8 mouse cellular contexts compared by ENCODE assay signal in the genomic region with DNA sequence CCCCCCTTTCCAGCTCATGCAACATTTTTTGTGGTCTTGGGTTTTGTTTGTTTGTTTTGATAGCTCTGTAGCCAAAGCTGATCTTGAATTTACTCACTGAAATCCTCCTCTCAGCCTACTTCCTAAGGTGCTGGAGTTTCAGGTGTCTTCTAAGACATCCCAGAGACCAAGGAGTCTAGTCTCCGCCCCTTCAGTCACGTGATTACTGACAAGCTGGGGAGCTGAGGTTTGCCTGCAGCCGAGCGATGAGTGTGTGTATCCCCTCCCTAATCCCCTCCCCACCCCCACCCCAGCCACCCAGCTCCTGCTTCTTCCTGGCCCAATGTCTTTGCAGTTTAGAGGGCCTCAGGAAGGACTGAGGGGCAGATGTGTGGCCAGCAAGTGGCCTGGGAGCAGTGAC. TPM values are rescaled to one million over a fixed set of nuclear protein-coding genes. Genes with fewer than 3 reads are reported as not detected.
DNase-seq lines count a peak whose midpoint lies in the region; ATAC-seq and TF ChIP-seq lines count a peak whose summit lies in the region.
"Had no signal": no experiment of that assay in that cellular context is flagged by ENCODE, and none has a peak within 500 bp of the region (broad histone marks: within the 10 kb centered on the region; RNA-seq: fewer than 3 reads in every experiment).

No protein-coding gene starts in this region.

- TF ChIP-seq CTCF in forebrain, postnatal 0 days (IDR thresholded peaks at IDR 0.05; ENCODE audit: low read depth), result no peak

- no peaks in the 10 kb centered on the region for H3K9me3 ChIP-seq in forebrain, postnatal 0 days (ENCODE audit: low read length)
- no peaks in the 10 kb centered on the region for H3K9me3 ChIP-seq in midbrain, embryonic 10.5 days (replicated peaks)
- H3K9me3 ChIP-seq in kidney, embryonic 16.5 days (ENCODE audit: low read length), result no peaks in the 10 kb centered on the region

- no peak overlapping the region for H3K9ac ChIP-seq in forebrain, postnatal 0 days
- no peak overlapping the region for H3K9ac ChIP-seq in kidney, embryonic 16.5 days (replicated peaks; ENCODE audit: low read length)

- H3K4me3 ChIP-seq in forebrain, postnatal 0 days (ENCODE audit: low read depth, low read length), result no peak overlapping the region
- peak overlapping the region; percentile 63; the same call in 1 of the 2 replicates for H3K4me3 ChIP-seq in midbrain, embryonic 10.5 days
- no peak overlapping the region for H3K4me3 ChIP-seq in kidney, embryonic 16.5 days (ENCODE audit: low read length)

- peak; percentile 40; the same call in 1 of the 2 replicates for ATAC-seq in forebrain, postnatal 0 days
- no peak for ATAC-seq in kidney, embryonic 16.5 days (ENCODE audit: low FRiP score, low TSS enrichment)

- WGBS in forebrain, postnatal 0 days, result 13% methylated on average over 4 of the region's 4 CpGs
- 7% methylated on average over 4 of the region's 4 CpGs for WGBS in midbrain, embryonic 10.5 days
- WGBS in kidney, embryonic 16.5 days, result 15% methylated on average over 4 of the region's 4 CpGs

- peak; percentile 32 for DNase-seq in A20 (ENCODE audit: low read depth, low spot score)
- peak; percentile 31 for DNase-seq in CD4-positive helper T cell, adult 2 months (ENCODE audit: low read depth, low spot score)
- no peak for DNase-seq in forebrain, postnatal 0 days
- no peak for DNase-seq in midbrain, embryonic 10.5 days (ENCODE audit: low spot score)
- no peak for DNase-seq in B cell, adult 2 months
- DNase-seq in adrenal gland, adult 2 months, result no peak

- H3K27me3 ChIP-seq in forebrain, postnatal 0 days (ENCODE audit: insufficient read depth, low read length), result no peaks in the 10 kb centered on the region
- peaks cover 41% of the 10 kb centered on the region for H3K27me3 ChIP-seq in midbrain, embryonic 10.5 days (ENCODE audit: low read depth, poor library complexity, severe bottlenecking)
- H3K27me3 ChIP-seq in kidney, embryonic 16.5 days (ENCODE audit: insufficient read depth, low read length), result peaks cover 19% of the 10 kb centered on the region

- no peaks in the 10 kb centered on the region; the same call in 1 of the 2 replicates for H3K36me3 ChIP-seq in forebrain, postnatal 0 days (ENCODE audit: insufficient read depth)
- H3K36me3 ChIP-seq in midbrain, embryonic 10.5 days, result peaks cover 22% of the 10 kb centered on the region
- no peaks in the 10 kb centered on the region for H3K36me3 ChIP-seq in kidney, embryonic 16.5 days (ENCODE audit: insufficient read depth, low read length)

- no peak overlapping the region for H3K27ac ChIP-seq in forebrain, postnatal 0 days (ENCODE audit: low read depth, low read length)
- H3K27ac ChIP-seq in midbrain, embryonic 10.5 days (replicated peaks), result peak overlapping the region; percentile 74
- H3K27ac ChIP-seq in kidney, embryonic 16.5 days (ENCODE audit: low read length), result no peak overlapping the region

- peaks cover 7% of the 10 kb centered on the region for H3K4me1 ChIP-seq in forebrain, postnatal 0 days (ENCODE audit: insufficient read depth)
- peaks cover 59% of the 10 kb centered on the region for H3K4me1 ChIP-seq in midbrain, embryonic 10.5 days
- peaks cover 28% of the 10 kb centered on the region for H3K4me1 ChIP-seq in kidney, embryonic 16.5 days (ENCODE audit: insufficient read depth, low read length)

- no peak overlapping the region for H3K4me2 ChIP-seq in forebrain, postnatal 0 days (ENCODE audit: low read depth)
- no peak overlapping the region for H3K4me2 ChIP-seq in kidney, embryonic 16.5 days (replicated peaks; ENCODE audit: low read depth, low read length)

RNA-seq across cellular contexts. Expression of gene Kcnn1, which starts 5.5 kb away (rescaled TPM):
- 20.5 and 31.5 TPM in 2 replicates for total RNA-seq in forebrain, postnatal 0 days (2014; rRNA removed)
- polyA plus RNA-seq in forebrain, postnatal 0 days (2015; fragmentation: Nextera tagmentation; extraction: Ambion mirVana), result 9.4 and 9.8 TPM in 2 replicates
- polyA plus RNA-seq in midbrain, embryonic 10.5 days (2016; fragmentation: Nextera tagmentation; extraction: Ambion mirVana), result 9.1 and 13.4 TPM in 2 replicates
- polyA plus RNA-seq in kidney, embryonic 16.5 days (2015; fragmentation: Nextera tagmentation; extraction: Ambion mirVana), result 2.9 and 4.9 TPM in 2 replicates
- total RNA-seq in adrenal gland, adult 2 months (2021), result 1 to 10 TPM; 1.6 to 5.0 TPM
- 10.0 and 12.9 TPM in 2 replicates for polyA plus RNA-seq in adrenal gland, adult 2 months (2012; rRNA removed)

RNA-seq across cellular contexts. Expression of gene Ccdc124, which starts 16.2 kb away (rescaled TPM):
- total RNA-seq in forebrain, postnatal 0 days (2014; rRNA removed), result 34.7 and 59.9 TPM in 2 replicates
- polyA plus RNA-seq in forebrain, postnatal 0 days (2015; fragmentation: Nextera tagmentation; extraction: Ambion mirVana), result 161 and 175 TPM in 2 replicates
- polyA plus RNA-seq in midbrain, embryonic 10.5 days (2016; fragmentation: Nextera tagmentation; extraction: Ambion mirVana), result 180 and 183 TPM in 2 replicates
- 114 and 119 TPM in 2 replicates for polyA plus RNA-seq in kidney, embryonic 16.5 days (2015; fragmentation: Nextera tagmentation; extraction: Ambion mirVana)
- total RNA-seq in adrenal gland, adult 2 months (2021), result 10 to 100 TPM; 65.0 TPM
- polyA plus RNA-seq in adrenal gland, adult 2 months (2012; rRNA removed), result 52.5 and 58.3 TPM in 2 replicates

RNA-seq across cellular contexts. Expression of gene Arrdc2, which starts 18.0 kb away (rescaled TPM):
- 15.4 and 25.9 TPM in 2 replicates for total RNA-seq in forebrain, postnatal 0 days (2014; rRNA removed)
- polyA plus RNA-seq in forebrain, postnatal 0 days (2015; fragmentation: Nextera tagmentation; extraction: Ambion mirVana), result 5.6 and 7.1 TPM in 2 replicates
- 5.2 and 7.3 TPM in 2 replicates for polyA plus RNA-seq in midbrain, embryonic 10.5 days (2016; fragmentation: Nextera tagmentation; extraction: Ambion mirVana)
- polyA plus RNA-seq in kidney, embryonic 16.5 days (2015; fragmentation: Nextera tagmentation; extraction: Ambion mirVana), result 6.7 and 7.0 TPM in 2 replicates
- total RNA-seq in adrenal gland, adult 2 months (2021), result 10 to 100 TPM in 1 of 2 experiments, 1 to 10 TPM in 1; 9.0 to 10.8 TPM
- 60.7 and 72.6 TPM in 2 replicates for polyA plus RNA-seq in adrenal gland, adult 2 months (2012; rRNA removed)

RNA-seq across cellular contexts. Expression of gene Slc5a5, which starts 35.0 kb away (rescaled TPM):
- total RNA-seq in forebrain, postnatal 0 days (2014; rRNA removed), result 1.5 and 2.2 TPM in 2 replicates
- 2.4 and 3.6 TPM in 2 replicates for polyA plus RNA-seq in forebrain, postnatal 0 days (2015; fragmentation: Nextera tagmentation; extraction: Ambion mirVana)
- 0.42 and 0.63 TPM in 2 replicates for polyA plus RNA-seq in midbrain, embryonic 10.5 days (2016; fragmentation: Nextera tagmentation; extraction: Ambion mirVana)
- polyA plus RNA-seq in kidney, embryonic 16.5 days (2015; fragmentation: Nextera tagmentation; extraction: Ambion mirVana), result 0.22 and 0.28 TPM in 2 replicates
- total RNA-seq in adrenal gland, adult 2 months (2021), result under 1 TPM in 1 of 2 experiments, not detected in 1; 0.10 TPM
- polyA plus RNA-seq in adrenal gland, adult 2 months (2012; rRNA removed), result 0.12 and 0.26 TPM in 2 replicates
- total RNA-seq: adrenal gland, adult 18-20 months had no signal

RNA-seq across cellular contexts. Expression of gene Rpl18a, which starts 39.7 kb away (rescaled TPM):
- 1,945 and 2,194 TPM in 2 replicates for total RNA-seq in forebrain, postnatal 0 days (2014; rRNA removed)
- 2,793 and 3,853 TPM in 2 replicates for polyA plus RNA-seq in forebrain, postnatal 0 days (2015; fragmentation: Nextera tagmentation; extraction: Ambion mirVana)
- 3,389 and 3,784 TPM in 2 replicates for polyA plus RNA-seq in midbrain, embryonic 10.5 days (2016; fragmentation: Nextera tagmentation; extraction: Ambion mirVana)
- 4,081 and 4,203 TPM in 2 replicates for polyA plus RNA-seq in kidney, embryonic 16.5 days (2015; fragmentation: Nextera tagmentation; extraction: Ambion mirVana)
- 1,000 to 10,000 TPM; 1,392 to 1,465 TPM for total RNA-seq in adrenal gland, adult 2 months (2021)
- polyA plus RNA-seq in adrenal gland, adult 2 months (2012; rRNA removed), result 4,067 and 4,322 TPM in 2 replicates

Comparison
In these comparisons a context has a peak if more than half of its experiments do, and no peak if none do; other contexts are left out.
1. DNase-seq: peak in A20 (single experiment) and CD4-positive helper T cell, adult 2 months (single experiment); none in forebrain, postnatal 0 days (single experiment), midbrain, embryonic 10.5 days (single experiment), B cell, adult 2 months (0 of 2) and adrenal gland, adult 2 months (single experiment).